In genomic region chr2:118806860-118807259, GRCm38 (mm10) we compare ENCODE assay signal across 14 mouse cellular contexts. TPM values are rescaled to one million over a fixed set of nuclear protein-coding genes. Genes with fewer than 3 reads are reported as not detected.
DNase-seq lines count a peak whose midpoint lies in the region; ATAC-seq and TF ChIP-seq lines count a peak whose summit lies in the region.
"Had no signal": no experiment of that assay in that cellular context is flagged by ENCODE, and none has a peak within 500 bp of the region (broad histone marks: within the 10 kb centered on the region; RNA-seq: fewer than 3 reads in every experiment).

No protein-coding gene starts in this region.

- peaks cover 0 to 41% of the 10 kb centered on the region in 2 experiments; a peak in 2 of 4 replicates for H3K36me3 ChIP-seq in MEL (ENCODE audit: control insufficient read depth in 1 of 2, insufficient read depth in 2 of 2, low read length in 2 of 2)
- no peaks in the 10 kb centered on the region for H3K36me3 ChIP-seq in embryonic facial prominence, embryonic 10.5 days (replicated peaks)
- no peaks in the 10 kb centered on the region for H3K36me3 ChIP-seq in forebrain, embryonic 14.5 days (ENCODE audit: control insufficient read depth, insufficient read depth, low read length)
- H3K36me3 ChIP-seq: heart, embryonic 13.5 days had no signal

- peaks cover 16 to 40% of the 10 kb centered on the region in 2 experiments for H3K4me1 ChIP-seq in MEL (ENCODE audit: control insufficient read depth in 1 of 2, insufficient read depth in 2 of 2, low read length in 2 of 2)
- 0 out of 2 replicates have a peak, but pooled peaks cover 3% of the 10 kb centered on the region for H3K4me1 ChIP-seq in embryonic facial prominence, embryonic 10.5 days
- no peaks in the 10 kb centered on the region for H3K4me1 ChIP-seq in forebrain, embryonic 14.5 days (ENCODE audit: control insufficient read depth, insufficient read depth, low read length)

- DNase-seq in cerebellum, adult 11-12 months: peak; percentile 72
- DNase-seq in MEL (ENCODE audit: low read depth, low spot score): peak; percentile 53
- DNase-seq in cerebellum, postnatal 36 days: peak; percentile 59 to 72
- peak; percentile 49 to 63 for DNase-seq in heart, postnatal 14 days
- DNase-seq in embryonic facial prominence, embryonic 10.5 days (ENCODE audit: low spot score): no peak
- no peak for DNase-seq in forebrain, embryonic 14.5 days (ENCODE audit: low spot score)
- DNase-seq in urinary bladder, postnatal 14 days (ENCODE audit: low spot score): no peak
- DNase-seq: kidney, adult 8-10 months had no signal

- peak overlapping the region; percentile 91; the same call in 1 of the 2 replicates for H3K27ac ChIP-seq in MEL (ENCODE audit: control insufficient read depth, low read depth, low read length)
- no peak overlapping the region for H3K27ac ChIP-seq in embryonic facial prominence, embryonic 10.5 days (replicated peaks)
- no peak overlapping the region for H3K27ac ChIP-seq in forebrain, embryonic 14.5 days (ENCODE audit: low read depth, low read length)
- H3K27ac ChIP-seq: heart, embryonic 13.5 days had no signal

- peak in 1 of 2 experiments; percentile 45; a peak in 1 of 4 replicates for TF ChIP-seq EP300 in MEL (IDR thresholded peaks at IDR 0.05; ENCODE audit: low read depth in 1 of 2, low read length in 2 of 2)

- no peak for ATAC-seq in cerebellum, adult (ENCODE audit: insufficient number of reproducible peaks, low FRiP score, low TSS enrichment)
- ATAC-seq in forebrain, embryonic 14.5 days: no peak
- ATAC-seq: Patski had no signal

- WGBS in embryonic facial prominence, embryonic 10.5 days: 73% methylated on average over 4 of the region's 4 CpGs
- WGBS in forebrain, embryonic 14.5 days: 75% methylated on average over 4 of the region's 4 CpGs

- H3K9me3 ChIP-seq in MEL (replicated peaks; ENCODE audit: insufficient read depth, low read length): no peaks in the 10 kb centered on the region
- no peaks in the 10 kb centered on the region for H3K9me3 ChIP-seq in embryonic facial prominence, embryonic 10.5 days
- H3K9me3 ChIP-seq in forebrain, embryonic 14.5 days (replicated peaks; ENCODE audit: control insufficient read depth, low read length): no peaks in the 10 kb centered on the region
- H3K9me3 ChIP-seq: heart, embryonic 13.5 days had no signal

- no peak for TF ChIP-seq RAD21 in MEL (IDR thresholded peaks at IDR 0.05; ENCODE audit: low read depth, low read length)

- no peaks in the 10 kb centered on the region for H3K27me3 ChIP-seq in MEL (ENCODE audit: control insufficient read depth in 1 of 2, insufficient read depth in 2 of 2, low read length in 2 of 2)
- H3K27me3 ChIP-seq in embryonic facial prominence, embryonic 10.5 days (replicated peaks; ENCODE audit: low read depth, poor library complexity, severe bottlenecking): peaks cover 6% of the 10 kb centered on the region
- H3K27me3 ChIP-seq in forebrain, embryonic 14.5 days (replicated peaks; ENCODE audit: control insufficient read depth, insufficient read depth, low read length): no peaks in the 10 kb centered on the region

- intact Hi-C loops in heart, postnatal 14 days (cut with DNase I): no loop called here

- no peaks in the 10 kb centered on the region for H3K79me2 ChIP-seq in MEL (ENCODE audit: control insufficient read depth, insufficient read depth, low read length, poor library complexity)

- no peak overlapping the region for H3K4me3 ChIP-seq in MEL (ENCODE audit: control insufficient read depth in 1 of 2, insufficient read depth in 1 of 2, low read depth in 2 of 2, low read length in 2 of 2)
- no peak overlapping the region for H3K4me3 ChIP-seq in embryonic facial prominence, embryonic 10.5 days
- H3K4me3 ChIP-seq in forebrain, embryonic 14.5 days (ENCODE audit: low read depth, low read length): no peak overlapping the region
- H3K4me3 ChIP-seq: heart, embryonic 13.5 days had no signal

- no peak for TF ChIP-seq POLR2A in MEL (IDR thresholded peaks at IDR 0.05; ENCODE audit: control insufficient read depth in 1 of 2, insufficient read depth in 1 of 2, low read depth in 1 of 2, low read length in 2 of 2, poor library complexity in 1 of 2)

- H3K4me2 ChIP-seq in forebrain, embryonic 14.5 days (ENCODE audit: low read length): no peak overlapping the region
- H3K4me2 ChIP-seq: heart, embryonic 13.5 days had no signal

- no peak overlapping the region for H3K9ac ChIP-seq in MEL (ENCODE audit: control insufficient read depth, low read depth, low read length, poor library complexity, severe bottlenecking)
- no peak overlapping the region for H3K9ac ChIP-seq in forebrain, embryonic 14.5 days (ENCODE audit: low read length)
- H3K9ac ChIP-seq: heart, embryonic 13.5 days had no signal

- TF ChIP-seq CTCF in MEL (IDR thresholded peaks at IDR 0.05 in 2 of 3, conservative IDR thresholded peaks at IDR 0.05 in 1 of 3; ENCODE audit: control insufficient read depth in 1 of 3, insufficient read depth in 1 of 3, low read depth in 2 of 3, low read length in 3 of 3, poor library complexity in 1 of 3, severe bottlenecking in 1 of 3): no peak

TF ChIP-seq in MEL, 35 proteins besides CTCF, POLR2A, EP300 and RAD21:
- peak; percentile 14; the same call in 1 of the 2 replicates for TF ChIP-seq TCF12 (IDR thresholded peaks at IDR 0.05; ENCODE audit: low read depth, low read length)
- TF ChIP-seq MEF2A (IDR thresholded peaks at IDR 0.05; ENCODE audit: extremely low read depth, insufficient replicate concordance, low read depth, low read length, poor library complexity, severe bottlenecking): no peak
- TF ChIP-seq ETS1 (IDR thresholded peaks at IDR 0.05; ENCODE audit: low read depth, low read length): peak; percentile 42

RNA-seq across cellular contexts. Expression of gene Knstrn, which starts 6.9 kb away (rescaled TPM):
- total RNA-seq in MEL (2012; rRNA removed): 80.6 and 83.6 TPM in 2 replicates
- polyA plus RNA-seq in MEL (2012; ENCODE audit: insufficient read depth in 1 of 2, insufficient read length in 2 of 2, low read depth in 1 of 2, low replicate concordance in 2 of 2, missing spikeins in 1 of 2): 100 to 1,000 TPM; 132 to 138 TPM
- 10 to 100 TPM in 1 of 2 experiments, 1 to 10 TPM in 1; 5.9 to 10.7 TPM for total RNA-seq in heart, postnatal 14 days (2021)
- polyA plus RNA-seq in embryonic facial prominence, embryonic 10.5 days (2016; fragmentation: Nextera tagmentation; extraction: Ambion mirVana): 149 and 150 TPM in 2 replicates
- polyA plus RNA-seq in forebrain, embryonic 14.5 days (2014; fragmentation: Nextera tagmentation; extraction: Ambion mirVana): 66.2 and 84.2 TPM in 2 replicates

RNA-seq across cellular contexts. Expression of gene Disp2, which starts 27.3 kb away (rescaled TPM):
- total RNA-seq in MEL (2012; rRNA removed): 0.15 and 0.29 TPM in 2 replicates
- under 1 TPM in 1 of 2 experiments, not detected in 1; 0.43 TPM for polyA plus RNA-seq in MEL (2012; ENCODE audit: insufficient read depth in 1 of 2, insufficient read length in 2 of 2, low read depth in 1 of 2, low replicate concordance in 2 of 2, missing spikeins in 1 of 2)
- total RNA-seq in heart, postnatal 14 days (2021): under 1 TPM; 0.02 to 0.10 TPM
- 1.2 and 1.4 TPM in 2 replicates for polyA plus RNA-seq in embryonic facial prominence, embryonic 10.5 days (2016; fragmentation: Nextera tagmentation; extraction: Ambion mirVana)
- 18.0 and 24.5 TPM in 2 replicates for polyA plus RNA-seq in forebrain, embryonic 14.5 days (2014; fragmentation: Nextera tagmentation; extraction: Ambion mirVana)

RNA-seq across cellular contexts. Expression of gene Phgr1, which starts 34.3 kb away (rescaled TPM):
- not detected in 2 replicates for total RNA-seq in MEL (2012; rRNA removed)
- not detected for polyA plus RNA-seq in MEL (2012; ENCODE audit: insufficient read depth in 1 of 2, insufficient read length in 2 of 2, low read depth in 1 of 2, low replicate concordance in 2 of 2, missing spikeins in 1 of 2)
- total RNA-seq in heart, postnatal 14 days (2021): not detected
- polyA plus RNA-seq in embryonic facial prominence, embryonic 10.5 days (2016; fragmentation: Nextera tagmentation; extraction: Ambion mirVana): not detected in 2 replicates
- polyA plus RNA-seq in forebrain, embryonic 14.5 days (2014; fragmentation: Nextera tagmentation; extraction: Ambion mirVana): not detected in 2 replicates
- total RNA-seq: layer of hippocampus, postnatal 10 days; liver, adult 2 months had no signal
- polyA plus RNA-seq: C2C12; heart, embryonic 13.5 days; Patski had no signal

RNA-seq across cellular contexts. Expression of gene Ccdc9b, which starts 44.4 kb away (rescaled TPM):
- total RNA-seq in MEL (2012; rRNA removed): 1.3 and 1.7 TPM in 2 replicates
- polyA plus RNA-seq in MEL (2012; ENCODE audit: insufficient read depth in 1 of 2, insufficient read length in 2 of 2, low read depth in 1 of 2, low replicate concordance in 2 of 2, missing spikeins in 1 of 2): 1 to 10 TPM in 1 of 2 experiments, not detected in 1; 2.4 TPM
- 10 to 100 TPM; 15.5 to 17.5 TPM for total RNA-seq in heart, postnatal 14 days (2021)
- polyA plus RNA-seq in embryonic facial prominence, embryonic 10.5 days (2016; fragmentation: Nextera tagmentation; extraction: Ambion mirVana): 0.29 and 0.41 TPM in 2 replicates
- polyA plus RNA-seq in forebrain, embryonic 14.5 days (2014; fragmentation: Nextera tagmentation; extraction: Ambion mirVana): 1.0 and 1.2 TPM in 2 replicates

RNA-seq across cellular contexts. Expression of gene Ivd, which starts 54.9 kb away (rescaled TPM):
- 17.1 and 21.2 TPM in 2 replicates for total RNA-seq in MEL (2012; rRNA removed)
- 10 to 100 TPM in 1 of 2 experiments, not detected in 1; 33.4 TPM for polyA plus RNA-seq in MEL (2012; ENCODE audit: insufficient read depth in 1 of 2, insufficient read length in 2 of 2, low read depth in 1 of 2, low replicate concordance in 2 of 2, missing spikeins in 1 of 2)
- total RNA-seq in heart, postnatal 14 days (2021): 100 to 1,000 TPM; 150 to 163 TPM
- polyA plus RNA-seq in embryonic facial prominence, embryonic 10.5 days (2016; fragmentation: Nextera tagmentation; extraction: Ambion mirVana): 74.0 and 81.3 TPM in 2 replicates
- 39.6 and 45.1 TPM in 2 replicates for polyA plus RNA-seq in forebrain, embryonic 14.5 days (2014; fragmentation: Nextera tagmentation; extraction: Ambion mirVana)

Comparison
In these comparisons a context has a peak if more than half of its experiments do, and no peak if none do; other contexts are left out.
1. DNase-seq: peak in cerebellum, adult 11-12 months (single experiment), MEL (single experiment), cerebellum, postnatal 36 days (2 of 2) and heart, postnatal 14 days (2 of 2); none in embryonic facial prominence, embryonic 10.5 days (single experiment), forebrain, embryonic 14.5 days (single experiment) and urinary bladder, postnatal 14 days (single experiment).